Mouse (Mus musculus): Measurements from ENCODE around the gene Kpna3.
"Not testable (repeated sequence)": the region's sequence is repeated elsewhere in the genome, so short reads cannot be mapped to it uniquely, and the experiment has no call there.

DNA sequence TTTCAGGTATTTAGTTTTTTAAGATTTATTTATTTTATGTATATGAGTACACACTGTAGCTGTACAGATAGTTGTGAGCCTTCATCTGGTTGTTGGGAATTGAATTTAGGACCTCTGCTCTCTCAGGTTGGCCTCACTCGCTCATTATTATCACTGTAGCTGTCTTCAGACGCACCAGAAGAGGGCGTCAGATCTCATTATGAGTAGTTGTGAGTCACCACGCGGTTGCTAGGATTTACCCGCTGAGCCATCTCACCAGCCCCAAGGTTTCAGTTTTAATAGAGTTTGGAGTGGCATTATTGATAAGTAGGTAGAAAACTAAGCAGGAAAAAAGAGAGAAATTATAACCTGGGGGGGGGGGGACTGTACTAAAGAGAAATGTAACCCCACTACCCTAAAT is 112.7 kb downstream of the Kpna3 start:
- TF ChIP-seq POLR2A (IDR thresholded peaks at IDR 0.05; ENCODE audit: extremely low read depth, insufficient read depth, low read length); CTCF (IDR thresholded peaks at IDR 0.05; ENCODE audit: low read depth, low read length): not testable (repeated sequence)

Data from liver, adult 2 months (tissue).